In genomic region chr8:79638001-79638706, GRCm38 (mm10) we compare ENCODE assay signal across 8 mouse cellular contexts. TPM values are rescaled to one million over a fixed set of nuclear protein-coding genes. Genes with fewer than 3 reads are reported as not detected.
DNase-seq lines count a peak whose midpoint lies in the region; ATAC-seq and TF ChIP-seq lines count a peak whose summit lies in the region.

No protein-coding gene starts in this region.

- peak overlapping the region; percentile 74 for H3K4me2 ChIP-seq in lung, postnatal 0 days (replicated peaks; ENCODE audit: low read depth, low read length)
- peak overlapping the region; percentile 69 for H3K4me2 ChIP-seq in forebrain, embryonic 16.5 days (ENCODE audit: low read length)
- H3K4me2 ChIP-seq in limb, embryonic 14.5 days (replicated peaks; ENCODE audit: low read depth, low read length, severe bottlenecking), result peak overlapping the region; percentile 82

- no peaks in the 10 kb centered on the region for H3K9me3 ChIP-seq in lung, postnatal 0 days (ENCODE audit: low read length)
- no peaks in the 10 kb centered on the region for H3K9me3 ChIP-seq in forebrain, embryonic 16.5 days (ENCODE audit: control insufficient read depth, low read length)
- no peaks in the 10 kb centered on the region for H3K9me3 ChIP-seq in limb, embryonic 14.5 days (ENCODE audit: control insufficient read depth, low read length)

- peak; percentile 56 for DNase-seq in lung, postnatal 0 days (ENCODE audit: low spot score)
- no peak for DNase-seq in lung, adult 2 months
- peak; percentile 40 to 46 for DNase-seq in cerebellum, adult 18-20 months
- peak; percentile 53 for DNase-seq in limb, embryonic 14.5 days (ENCODE audit: low spot score)
- DNase-seq in gastrocnemius, postnatal 25 days, result no peak
- DNase-seq in left cerebral cortex, adult 8-10 months (ENCODE audit: low spot score in 2 of 2), result no peak
- no peak for DNase-seq in gastrocnemius, adult 18-20 months (ENCODE audit: low spot score)

- TF ChIP-seq EP300 in lung, postnatal 0 days (IDR thresholded peaks at IDR 0.05), result 0 out of 2 replicates have a peak, but pooled peaks have one; percentile 15

- 3% methylated on average over 11 of the region's 11 CpGs for WGBS in lung, postnatal 0 days
- 5% methylated on average over 11 of the region's 11 CpGs for WGBS in lung, adult 2 months
- WGBS in forebrain, embryonic 16.5 days, result 5% methylated on average over 11 of the region's 11 CpGs
- 3% methylated on average over 11 of the region's 11 CpGs for WGBS in limb, embryonic 14.5 days

- TF ChIP-seq CTCF in lung, postnatal 0 days (IDR thresholded peaks at IDR 0.05), result no peak
- no peak for TF ChIP-seq CTCF in lung, adult 2 months (IDR thresholded peaks at IDR 0.05; ENCODE audit: insufficient read depth, low read length)

- H3K4me3 ChIP-seq in lung, postnatal 0 days (ENCODE audit: low read depth, low read length), result peak overlapping the region; percentile 87
- no peak overlapping the region for H3K4me3 ChIP-seq in lung, adult 2 months (replicated peaks; ENCODE audit: extremely low read depth, low read depth, low read length)
- H3K4me3 ChIP-seq in forebrain, embryonic 16.5 days (replicated peaks; ENCODE audit: low read length), result peak overlapping the region; percentile 95
- peak overlapping the region; percentile 88 for H3K4me3 ChIP-seq in limb, embryonic 14.5 days (replicated peaks; ENCODE audit: low read length)

- peak overlapping the region; percentile 34; the same call in 1 of the 2 replicates for H3K9ac ChIP-seq in lung, postnatal 0 days (replicated peaks; ENCODE audit: low read depth)
- H3K9ac ChIP-seq in forebrain, embryonic 16.5 days (replicated peaks; ENCODE audit: low read depth, low read length), result peak overlapping the region; percentile 90
- H3K9ac ChIP-seq in limb, embryonic 14.5 days (ENCODE audit: low read depth, low read length, severe bottlenecking), result peak overlapping the region; percentile 85

- no peak for TF ChIP-seq POLR2A in lung, adult 2 months (IDR thresholded peaks at IDR 0.05; ENCODE audit: borderline replicate concordance, extremely low read depth, low read depth, low read length)
- TF ChIP-seq POLR2A in limb, embryonic 14.5 days (IDR thresholded peaks at IDR 0.05; ENCODE audit: borderline replicate concordance, extremely low read depth, insufficient read depth, insufficient read length), result no peak

- H3K27ac ChIP-seq in lung, postnatal 0 days (ENCODE audit: low read length), result peak overlapping the region; percentile 82
- H3K27ac ChIP-seq in forebrain, embryonic 16.5 days (ENCODE audit: low read length), result peak overlapping the region; percentile 99
- peak overlapping the region; percentile 93 for H3K27ac ChIP-seq in limb, embryonic 14.5 days (replicated peaks; ENCODE audit: low read depth, low read length)

- peaks cover 10% of the 10 kb centered on the region for H3K4me1 ChIP-seq in lung, postnatal 0 days (ENCODE audit: insufficient read depth, low read depth, low read length)
- peaks cover 9% of the 10 kb centered on the region for H3K4me1 ChIP-seq in lung, adult 2 months (ENCODE audit: control insufficient read depth, insufficient read depth, low read length)
- H3K4me1 ChIP-seq in forebrain, embryonic 16.5 days (replicated peaks; ENCODE audit: control insufficient read depth, insufficient read depth, low read length), result peaks cover 22% of the 10 kb centered on the region
- peaks cover 23% of the 10 kb centered on the region for H3K4me1 ChIP-seq in limb, embryonic 14.5 days (ENCODE audit: control insufficient read depth, insufficient read depth, low read length)

- H3K36me3 ChIP-seq in lung, postnatal 0 days (ENCODE audit: insufficient read depth, low read length), result no peaks in the 10 kb centered on the region
- no peaks in the 10 kb centered on the region for H3K36me3 ChIP-seq in forebrain, embryonic 16.5 days (ENCODE audit: control insufficient read depth, insufficient read depth)
- no peaks in the 10 kb centered on the region for H3K36me3 ChIP-seq in limb, embryonic 14.5 days (ENCODE audit: control insufficient read depth, insufficient read depth, low read length)

- ATAC-seq in lung, postnatal 0 days, result no peak
- no peak for ATAC-seq in forebrain, embryonic 16.5 days
- no peak for ATAC-seq in limb, embryonic 14.5 days (ENCODE audit: low FRiP score, low read depth)

- H3K27me3 ChIP-seq in lung, postnatal 0 days (replicated peaks; ENCODE audit: insufficient read depth, low read length), result no peaks in the 10 kb centered on the region
- H3K27me3 ChIP-seq in forebrain, embryonic 16.5 days (replicated peaks; ENCODE audit: control insufficient read depth, insufficient read depth, low read length), result no peaks in the 10 kb centered on the region
- no peaks in the 10 kb centered on the region for H3K27me3 ChIP-seq in limb, embryonic 14.5 days (ENCODE audit: control insufficient read depth, insufficient read depth, low read length)

RNA-seq across cellular contexts. Expression of gene Otud4, which starts 1.3 kb away (rescaled TPM):
- polyA plus RNA-seq in lung, postnatal 0 days (2015; fragmentation: Nextera tagmentation; extraction: Ambion mirVana), result 8.0 and 8.7 TPM in 2 replicates
- 23.1 and 28.0 TPM in 2 replicates for polyA plus RNA-seq in lung, adult 2 months (2012; rRNA removed)
- polyA plus RNA-seq in forebrain, embryonic 16.5 days (2015; fragmentation: Nextera tagmentation; extraction: Ambion mirVana), result 14.1 and 15.9 TPM in 2 replicates
- 26.2 and 29.1 TPM in 2 replicates for polyA plus RNA-seq in limb, embryonic 14.5 days (2012; rRNA removed)
- 20.9 and 21.4 TPM in 2 replicates for polyA plus RNA-seq in limb, embryonic 14.5 days (2014; fragmentation: Nextera tagmentation; extraction: Ambion mirVana)
- 10 to 100 TPM; 39.2 to 39.7 TPM for total RNA-seq in gastrocnemius, postnatal 25 days (2021)
- total RNA-seq in left cerebral cortex, adult 8-10 months (2022), result 10 to 100 TPM; 36.1 to 41.6 (median 38.0) TPM
- total RNA-seq in gastrocnemius, adult 18-20 months (2021), result 10 to 100 TPM; 42.1 to 44.2 TPM

Comparison
In these comparisons a context has a peak if more than half of its experiments do, and no peak if none do; other contexts are left out.
1. DNase-seq: peak in lung, postnatal 0 days (single experiment), cerebellum, adult 18-20 months (2 of 2) and limb, embryonic 14.5 days (single experiment); none in lung, adult 2 months (single experiment), gastrocnemius, postnatal 25 days (single experiment), left cerebral cortex, adult 8-10 months (0 of 2) and gastrocnemius, adult 18-20 months (single experiment).
2. H3K9ac ChIP-seq: peak in every context shown above with its lines; median percentile 90 in forebrain, embryonic 16.5 days; 85 in limb, embryonic 14.5 days; 34 in lung, postnatal 0 days.
3. Peak in every context shown above with its lines, with median percentiles within 50 percentile points of each other: H3K27ac ChIP-seq and H3K4me2 ChIP-seq.